Mouse (Mus musculus): ENCODE data around the gene Gxylt2. TPM values are rescaled to one million over a fixed set of nuclear protein-coding genes. Genes with fewer than 3 reads are reported as not detected.

Gene Gxylt2
- total RNA-seq, 1 experiment from 2014 or later: 0.73 TPM

GRCm38 (mm10) chr6:100800497-100800955 lies 96.0 kb downstream of the Gxylt2 start:
- DNase-seq: peak; percentile 62

- DNase-seq: peak; percentile 11
These were observed 98.0 kb downstream of the Gxylt2 start for GRCm38 (mm10) chr6:100802381-100803083.

- no peak for DNase-seq
These were observed 98.7 kb downstream of the Gxylt2 start for GRCm38 (mm10) chr6:100803250-100803649.

GRCm38 (mm10) chr6:100807187-100807586 lies 102.7 kb downstream of the Gxylt2 start:
- no peak for DNase-seq

- DNase-seq: no peak
These were observed 103.2 kb downstream of the Gxylt2 start for GRCm38 (mm10) chr6:100807746-100808145.

- no peak for DNase-seq
These were observed 103.8 kb downstream of the Gxylt2 start for GRCm38 (mm10) chr6:100808221-100808778.

GRCm38 (mm10) chr6:100810117-100810516 lies 105.6 kb downstream of the Gxylt2 start:
- no peak for DNase-seq

GRCm38 (mm10) chr6:100811731-100812130 lies 107.2 kb downstream of the Gxylt2 start:
- DNase-seq: no peak

- no peak for DNase-seq
These were observed 116.8 kb downstream of the Gxylt2 start for GRCm38 (mm10) chr6:100821367-100821766.

- DNase-seq: no peak
These were observed 118.8 kb downstream of the Gxylt2 start for GRCm38 (mm10) chr6:100823356-100823755.

GRCm38 (mm10) chr6:100824381-100824965 lies 119.9 kb downstream of the Gxylt2 start:
- no peak for DNase-seq

GRCm38 (mm10) chr6:100826046-100826445 lies 121.5 kb downstream of the Gxylt2 start:
- DNase-seq: no peak

- no peak for DNase-seq
These were observed 124.0 kb downstream of the Gxylt2 start for GRCm38 (mm10) chr6:100828565-100828964.

- DNase-seq: no peak
These were observed 125.2 kb downstream of the Gxylt2 start for GRCm38 (mm10) chr6:100829770-100830169.

- DNase-seq: no peak
These were observed 126.7 kb downstream of the Gxylt2 start for GRCm38 (mm10) chr6:100831188-100831587.

GRCm38 (mm10) chr6:100831751-100832150 lies 127.2 kb downstream of the Gxylt2 start:
- DNase-seq: no peak

- peak; percentile 93 for DNase-seq
These were observed 128.8 kb downstream of the Gxylt2 start, which contains the start of gene Ppp4r2 for GRCm38 (mm10) chr6:100833355-100833754. Gene Ppp4r2 (plus strand): TSS chr6:100833622.

GRCm38 (mm10) chr6:100833811-100834481 lies 129.4 kb downstream of the Gxylt2 start:
- DNase-seq: peak; percentile 60

GRCm38 (mm10) chr6:100834489-100835160 lies 130.1 kb downstream of the Gxylt2 start:
- DNase-seq: no peak

GRCm38 (mm10) chr6:100845058-100845457 lies 140.5 kb downstream of the Gxylt2 start:
- no peak for DNase-seq

- no peak for DNase-seq
These were observed 142.7 kb downstream of the Gxylt2 start for GRCm38 (mm10) chr6:100847264-100847663.

- no peak for DNase-seq
These were observed 144.3 kb downstream of the Gxylt2 start for GRCm38 (mm10) chr6:100848682-100849375.

All from adrenal gland, postnatal 25 days (tissue).